Mouse (Mus musculus) liver, embryonic 13.5 days (tissue): Measurements from ENCODE around the gene Doc2g. TPM values are rescaled to one million over a fixed set of nuclear protein-coding genes. Genes with fewer than 3 reads are reported as not detected.

Experiments
- ATAC-seq: fragments of 200-750 bp; cut with Nextera tagmentation; 2 replicates; pipeline ENCODE4 v1.8.0; 2017; ENCODE audit warnings: low read depth, mild to moderate bottlenecking, moderate number of reproducible peaks, moderate library complexity
- DNase-seq: peaks from one replicate; pipeline ENCODE4 v3.0.0; 2022
- H3K27ac ChIP-seq: fragments of 300-500 bp; sonication (generic); 2 replicates; pipeline ENCODE4 v1.5.1; 2015; ENCODE audit warnings: moderate library complexity, mild to moderate bottlenecking, inconsistent platforms
- H3K27me3 ChIP-seq: fragments of 300-500 bp; sonication (generic); 2 replicates; pipeline ENCODE4 v1.6.1; 2015; ENCODE audit warnings: mild to moderate bottlenecking, inconsistent platforms
- H3K36me3 ChIP-seq: fragments of 300-500 bp; sonication (generic); 2 replicates; pipeline ENCODE4 v1.6.1; 2015; ENCODE audit warnings: mild to moderate bottlenecking, inconsistent platforms
- H3K4me1 ChIP-seq: fragments of 300-500 bp; sonication (generic); replicated peaks from 2 replicates; pipeline ENCODE4 v1.6.1; 2015; ENCODE audit warnings: inconsistent platforms
- H3K4me2 ChIP-seq: fragments of 300-500 bp; sonication (generic); 2 replicates; pipeline ENCODE4 v1.6.1; 2015; ENCODE audit warnings: inconsistent platforms, mild to moderate bottlenecking, moderate library complexity
- H3K4me3 ChIP-seq: fragments of 300-500 bp; sonication (generic); replicated peaks from 2 replicates; pipeline ENCODE4 v1.5.1; 2015; ENCODE audit warnings: mild to moderate bottlenecking, inconsistent platforms
- H3K9ac ChIP-seq: fragments of 300-500 bp; sonication (generic); 2 replicates; pipeline ENCODE4 v1.6.1; 2015; ENCODE audit warnings: mild to moderate bottlenecking, inconsistent platforms
- H3K9me3 ChIP-seq: fragments of 300-500 bp; sonication (generic); replicated peaks from 2 replicates; pipeline ENCODE4 v1.6.1; 2016; ENCODE audit warnings: inconsistent platforms
- WGBS: fragments of 180-500 bp; shearing (Covaris S2); methylation state at CpG from one replicate; pipeline ENCODE4 v1.1.7; 2015; ENCODE audit not compliant: insufficient replicate concordance; 5-methylcytosine and 5-hydroxymethylcytosine counted together
- polyA plus RNA-seq: library from polyadenylated mRNA; unstranded; fragments of >200 nt; fragmentation: Nextera tagmentation; extraction: Ambion mirVana; gene quantifications from 2 replicates; pipeline ENCODE4 v1.2.1, GENCODE M21; 2015

Doc2g gene
- polyA plus RNA-seq, 1 experiment from 2014 or later: 0.80 TPM

- Histone ChIP-seq H3K27me3 (no peaks in the 10 kb centered on the region), H3K27ac (no peak overlapping the region), H3K4me2 (no peak overlapping the region), H3K36me3 (no peaks in the 10 kb centered on the region), H3K9me3 (no peaks in the 10 kb centered on the region), H3K9ac (no peak overlapping the region), H3K4me3 (no peak overlapping the region), H3K4me1 (peaks cover 41% of the 10 kb centered on the region)
- WGBS: 59% methylated on average over 5 of the region's 5 CpGs
- no peak for ATAC-seq
- DNase-seq: no peak
These were observed 49.5 kb downstream of the Doc2g start for GRCm38 (mm10) chr19:4052516-4053030.

GRCm38 (mm10) chr19:4054613-4055012, 51.5 kb downstream of the Doc2g start:
- Histone ChIP-seq H3K4me1 (peaks cover 54% of the 10 kb centered on the region), H3K27me3 (no peaks in the 10 kb centered on the region), H3K9ac (no peak overlapping the region), H3K9me3 (no peaks in the 10 kb centered on the region), H3K36me3 (no peaks in the 10 kb centered on the region), H3K4me2 (no peak overlapping the region), H3K27ac (no peak overlapping the region), H3K4me3 (no peak overlapping the region)
- no peak for DNase-seq
- 75% methylated on average over 5 of the region's 5 CpGs for WGBS
- no peak for ATAC-seq

- DNase-seq (no peak), ATAC-seq (no peak)
- Histone ChIP-seq H3K4me1 (peaks cover 61% of the 10 kb centered on the region), H3K9ac (no peak overlapping the region; the same call in 1 of the 2 replicates), H3K4me3 (no peak overlapping the region), H3K27me3 (no peaks in the 10 kb centered on the region), H3K27ac (peak overlapping the region; percentile 84), H3K4me2 (no peak overlapping the region), H3K9me3 (no peaks in the 10 kb centered on the region), H3K36me3 (no peaks in the 10 kb centered on the region)
- WGBS: 60% methylated on average over 8 of the region's 8 CpGs
These were observed 52.3 kb downstream of the Doc2g start for GRCm38 (mm10) chr19:4055216-4055946.

- Histone ChIP-seq H3K4me3 (no peak overlapping the region), H3K36me3 (no peaks in the 10 kb centered on the region), H3K4me2 (no peak overlapping the region), H3K27ac (peak overlapping the region; percentile 84), H3K27me3 (no peaks in the 10 kb centered on the region), H3K9ac (peak overlapping the region; percentile 30; the same call in 1 of the 2 replicates), H3K9me3 (no peaks in the 10 kb centered on the region), H3K4me1 (peaks cover 68% of the 10 kb centered on the region)
- DNase-seq (no peak), ATAC-seq (no peak)
- WGBS: 53% methylated on average over 15 of the region's 15 CpGs
These were observed 53.0 kb downstream of the Doc2g start for GRCm38 (mm10) chr19:4055947-4056693.

Other genes with a start within 250 kb of the Doc2g start
- gene Kmt5b, start 235.9 kb upstream of the Doc2g start, polyA plus RNA-seq: 6.5 and 8.9 TPM in 2 replicates
- 15.8 and 18.6 TPM in 2 replicates for gene Chka, start 151.5 kb upstream of the Doc2g start, polyA plus RNA-seq
- 18.0 and 18.8 TPM in 2 replicates for gene Tcirg1, start 96.2 kb upstream of the Doc2g start, polyA plus RNA-seq
- gene Ndufs8, start 90.5 kb upstream of the Doc2g start, polyA plus RNA-seq: 189 and 217 TPM in 2 replicates
- gene Aldh3b1, start 73.5 kb upstream of the Doc2g start, polyA plus RNA-seq: 3.3 and 3.7 TPM in 2 replicates
- 17.6 and 18.3 TPM in 2 replicates for gene Unc93b1, start 68.1 kb upstream of the Doc2g start, polyA plus RNA-seq
- gene Aldh3b3, start 44.7 kb upstream of the Doc2g start, polyA plus RNA-seq: not detected in 2 replicates
- gene Aldh3b2, start 31.0 kb upstream of the Doc2g start, polyA plus RNA-seq: 0.30 and 0.45 TPM in 2 replicates
- gene Acy3, start 16.7 kb upstream of the Doc2g start, polyA plus RNA-seq: 9.5 and 10.2 TPM in 2 replicates
- gene Tbx10, start 10.6 kb upstream of the Doc2g start, polyA plus RNA-seq: 0.47 and 0.54 TPM in 2 replicates
- 13.8 and 15.9 TPM in 2 replicates for gene Nudt8, start 2.7 kb upstream of the Doc2g start, polyA plus RNA-seq
- 0.55 and 0.59 TPM in 2 replicates for gene Gm49405, start 2.7 kb upstream of the Doc2g start, polyA plus RNA-seq
- 171 and 174 TPM in 2 replicates for gene Ndufv1, start 9.5 kb downstream of the Doc2g start, polyA plus RNA-seq
- 629 and 652 TPM in 2 replicates for gene Gstp1, start 34.7 kb downstream of the Doc2g start, polyA plus RNA-seq
- gene Gstp2, start 42.7 kb downstream of the Doc2g start, polyA plus RNA-seq: 7.7 and 11.2 TPM in 2 replicates
- 28.0 and 28.3 TPM in 2 replicates for gene Gstp3, start 56.3 kb downstream of the Doc2g start, polyA plus RNA-seq
- gene Cabp2, start 78.3 kb downstream of the Doc2g start, polyA plus RNA-seq: 0.43 and 0.67 TPM in 2 replicates
- gene Cdk2ap2, start 93.9 kb downstream of the Doc2g start, polyA plus RNA-seq: 94.3 and 94.7 TPM in 2 replicates
- gene Pitpnm1, start 96.7 kb downstream of the Doc2g start, polyA plus RNA-seq: 2.8 and 3.1 TPM in 2 replicates
- gene Aip, start 122.5 kb downstream of the Doc2g start, polyA plus RNA-seq: 37.7 and 38.9 TPM in 2 replicates
- gene Gpr152, start 136.5 kb downstream of the Doc2g start, polyA plus RNA-seq: 0.02 TPM in 1 of 2 replicates, not detected in the other
- gene Cabp4, start 140.7 kb downstream of the Doc2g start, polyA plus RNA-seq: 0.07 and 0.13 TPM in 2 replicates
- gene Coro1b, start 145.3 kb downstream of the Doc2g start, polyA plus RNA-seq: 70.7 and 72.6 TPM in 2 replicates
- gene Ptprcap, start 150.3 kb downstream of the Doc2g start, polyA plus RNA-seq: 18.8 and 21.3 TPM in 2 replicates
- 30.0 and 34.2 TPM in 2 replicates for gene Rps6kb2, start 160.0 kb downstream of the Doc2g start, polyA plus RNA-seq
- 0.38 and 0.43 TPM in 2 replicates for gene Carns1, start 172.2 kb downstream of the Doc2g start, polyA plus RNA-seq
- 3.7 TPM in 2 replicates for gene Tbc1d10c, start 188.0 kb downstream of the Doc2g start, polyA plus RNA-seq
- 517 and 527 TPM in 2 replicates for gene Ppp1ca, start 188.8 kb downstream of the Doc2g start, polyA plus RNA-seq
- gene Rad9a, start 198.3 kb downstream of the Doc2g start, polyA plus RNA-seq: 17.4 and 20.7 TPM in 2 replicates
- gene Clcf1, start 210.9 kb downstream of the Doc2g start, polyA plus RNA-seq: 0.35 and 0.46 TPM in 2 replicates
- gene AC109138.7, start 211.0 kb downstream of the Doc2g start, polyA plus RNA-seq: not detected in 2 replicates
- gene Pold4, start 228.6 kb downstream of the Doc2g start, polyA plus RNA-seq: 8.3 and 12.3 TPM in 2 replicates